ENCODE assay signal across 12 mouse cellular contexts in genomic region chr9:61902445-61902844, GRCm38 (mm10). TPM values are rescaled to one million over a fixed set of nuclear protein-coding genes. Genes with fewer than 3 reads are reported as not detected.
DNase-seq lines count a peak whose midpoint lies in the region; ATAC-seq lines count a peak whose summit lies in the region.
"Had no signal": no experiment of that assay in that cellular context is flagged by ENCODE, and none has a peak within 500 bp of the region (broad histone marks: within the 10 kb centered on the region; RNA-seq: fewer than 3 reads in every experiment).

No protein-coding gene starts in this region.

- ATAC-seq in inflammation-experienced regulatory T-cells, adult 6 months, result no peak
- ATAC-seq: liver, postnatal 0 days had no signal

- H3K4me1 ChIP-seq in embryonic facial prominence, embryonic 10.5 days, result peaks cover 62% of the 10 kb centered on the region

- peaks cover 38% of the 10 kb centered on the region for H3K27me3 ChIP-seq in embryonic facial prominence, embryonic 10.5 days (replicated peaks; ENCODE audit: low read depth, poor library complexity, severe bottlenecking)

- intact Hi-C loops in left cerebral cortex, postnatal 4 days (cut with DNase I), result no loop called here

- H3K36me3 ChIP-seq in embryonic facial prominence, embryonic 10.5 days (replicated peaks), result no peaks in the 10 kb centered on the region

- no peak overlapping the region for H3K4me3 ChIP-seq in embryonic facial prominence, embryonic 10.5 days

- 68% methylated on average over 9 of the region's 9 CpGs for WGBS in embryonic facial prominence, embryonic 10.5 days

- no peaks in the 10 kb centered on the region for H3K9me3 ChIP-seq in embryonic facial prominence, embryonic 10.5 days

- H3K27ac ChIP-seq in embryonic facial prominence, embryonic 10.5 days (replicated peaks), result no peak overlapping the region

- peak; percentile 42 to 68 for DNase-seq in cerebellum, postnatal 14 days
- DNase-seq in cerebellum, adult 11-12 months, result no peak
- DNase-seq in left cerebral cortex, postnatal 4 days, result peak; percentile 69
- no peak for DNase-seq in left cerebral cortex, adult 9 months (ENCODE audit: low spot score in 2 of 2)
- DNase-seq in lung, postnatal 10 days, result peak; percentile 49
- DNase-seq in right cerebral cortex, postnatal 10 days (ENCODE audit: low spot score in 2 of 2), result peak; percentile 77 to 88
- DNase-seq in embryonic facial prominence, embryonic 10.5 days (ENCODE audit: low spot score), result no peak
- DNase-seq: cerebellum, adult 2 months; heart, postnatal 14 days; liver, postnatal 0 days; thymus, adult 18-20 months had no signal

RNA-seq across cellular contexts. Expression of gene Rplp1, which starts 11.9 kb away (rescaled TPM):
- 1,000 to 10,000 TPM; 2,004 to 2,011 TPM for total RNA-seq in left cerebral cortex, postnatal 4 days (2021)
- 1,000 to 10,000 TPM; 2,175 to 3,618 (median 3,142) TPM for polyA plus RNA-seq in inflammation-experienced regulatory T-cells, adult 6 months (2017; shearing (Covaris generic))
- polyA plus RNA-seq in embryonic facial prominence, embryonic 10.5 days (2016; fragmentation: Nextera tagmentation; extraction: Ambion mirVana), result 1,152 and 1,189 TPM in 2 replicates

RNA-seq across cellular contexts. Expression of gene Kif23, which starts 44.1 kb away (rescaled TPM):
- 10 to 100 TPM; 11.2 to 13.1 TPM for total RNA-seq in left cerebral cortex, postnatal 4 days (2021)
- polyA plus RNA-seq in inflammation-experienced regulatory T-cells, adult 6 months (2017; shearing (Covaris generic)), result 10 to 100 TPM in 2 of 3 experiments, 1 to 10 TPM in 1; 4.9 to 91.0 (median 14.7) TPM
- polyA plus RNA-seq in embryonic facial prominence, embryonic 10.5 days (2016; fragmentation: Nextera tagmentation; extraction: Ambion mirVana), result 112 and 118 TPM in 2 replicates

Comparison
In these comparisons a context has a peak if more than half of its experiments do, and no peak if none do; other contexts are left out.
1. DNase-seq: peak in cerebellum, postnatal 14 days (2 of 2), left cerebral cortex, postnatal 4 days (single experiment), lung, postnatal 10 days (single experiment) and right cerebral cortex, postnatal 10 days (2 of 2); none in cerebellum, adult 11-12 months (single experiment), left cerebral cortex, adult 9 months (0 of 2) and embryonic facial prominence, embryonic 10.5 days (single experiment).